Mouse (Mus musculus): ENCODE measurements around the gene Zmynd12. TPM values are rescaled to one million over a fixed set of nuclear protein-coding genes. Genes with fewer than 3 reads are reported as not detected.

The Zmynd12 gene
- under 1 TPM; 0.49 to 0.61 TPM for total RNA-seq (2021)
- long read RNA-seq, experiment 1: 0 reads
- long read RNA-seq, experiment 2, partial matches to known transcripts: 0 of 1 reads
- long read RNA-seq, experiment 2, other reads (novel, unspliced or antisense): 1 of 1 reads

DNA sequence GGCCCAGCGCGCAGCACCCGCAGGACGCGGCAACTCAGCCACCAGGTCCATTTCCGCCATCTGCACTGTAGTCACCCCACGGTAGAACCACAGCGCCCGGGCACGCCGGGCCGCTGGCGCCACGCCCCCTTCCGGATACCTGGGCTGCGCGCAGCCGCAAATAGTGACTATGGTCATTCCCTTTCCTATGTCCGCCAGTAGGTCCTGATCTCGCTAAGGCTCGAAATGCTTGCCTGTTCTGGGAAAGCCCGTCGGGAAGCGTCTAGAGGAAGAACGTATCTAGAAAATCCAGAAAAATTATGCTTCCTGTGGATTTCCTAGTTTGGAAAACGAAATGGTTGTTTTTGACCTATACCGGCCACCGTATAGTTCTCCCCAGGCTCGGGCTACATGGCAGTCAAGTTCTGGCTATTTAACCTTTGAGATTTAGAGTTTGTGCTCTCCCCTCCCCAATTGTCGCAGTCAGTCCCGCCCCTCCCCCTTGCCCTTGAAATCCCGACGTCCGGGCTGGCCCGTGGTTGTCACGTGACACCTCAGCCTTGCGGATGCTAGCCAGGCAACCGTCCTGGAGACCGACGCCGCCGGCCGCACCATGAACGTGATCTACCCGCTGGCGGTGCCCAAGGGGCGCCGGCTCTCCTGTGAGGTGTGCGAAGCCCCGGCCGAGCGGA lies at the start of gene Zmynd12, which contains the start of gene Ppcs:
Gene Zmynd12 (plus strand): TSS at position 521 of the 671 bp plus-strand sequence.
Gene Ppcs (minus strand): TSS at position 127 of the 671 bp plus-strand sequence.
- DNase-seq (ENCODE audit: low spot score in 2 of 2): peak; percentile 85 to 90

- no peak for DNase-seq (ENCODE audit: low spot score in 2 of 2)
Observed at GRCm38 (mm10) chr4:119381471-119382190, 41.0 kb upstream of the Zmynd12 start.

GRCm38 (mm10) chr4:119389184-119389583 lies 33.4 kb upstream of the Zmynd12 start:
- DNase-seq (ENCODE audit: low spot score in 2 of 2): no peak

GRCm38 (mm10) chr4:119390369-119390768 lies 32.2 kb upstream of the Zmynd12 start:
- DNase-seq (ENCODE audit: low spot score in 2 of 2): no peak

- no peak for DNase-seq (ENCODE audit: low spot score in 2 of 2)
Observed at GRCm38 (mm10) chr4:119398751-119399150, 23.9 kb upstream of the Zmynd12 start.

DNA sequence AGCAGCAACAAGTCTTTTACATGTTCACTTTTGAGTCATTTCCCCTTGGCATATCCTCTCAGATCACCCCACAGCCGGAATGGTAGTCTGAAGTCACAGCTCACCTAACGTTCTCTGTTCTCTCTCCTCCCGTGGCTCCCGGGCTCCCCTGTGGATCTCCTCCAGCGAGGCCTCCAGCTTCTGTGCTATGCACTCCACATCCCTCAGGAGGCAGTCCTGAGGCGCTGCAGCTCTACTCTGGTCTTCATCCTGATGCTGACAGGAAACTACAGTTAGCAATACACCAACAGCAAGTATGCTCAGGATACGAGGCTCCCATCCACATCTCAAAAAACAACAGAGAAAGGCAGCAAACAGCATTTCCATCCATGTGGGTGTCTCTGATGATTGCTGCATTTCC lies 21.7 kb upstream of the Zmynd12 start:
- no peak for DNase-seq (ENCODE audit: low spot score in 2 of 2)

- DNase-seq (ENCODE audit: low spot score in 2 of 2): no peak
Observed at GRCm38 (mm10) chr4:119403431-119403830, 19.2 kb upstream of the Zmynd12 start.

GRCm38 (mm10) chr4:119411877-119412650 lies 10.6 kb upstream of the Zmynd12 start:
- DNase-seq (ENCODE audit: low spot score in 2 of 2): no peak

- no peak for DNase-seq (ENCODE audit: low spot score in 2 of 2)
Observed at GRCm38 (mm10) chr4:119412791-119413190, 9.8 kb upstream of the Zmynd12 start.

GRCm38 (mm10) chr4:119415072-119415753 lies 7.4 kb upstream of the Zmynd12 start, which contains the start of gene Ccdc30:
Gene Ccdc30, minus strand, starts transcription at chr4:119415521.
- DNase-seq (ENCODE audit: low spot score in 2 of 2): peak; percentile 91 to 95

DNA sequence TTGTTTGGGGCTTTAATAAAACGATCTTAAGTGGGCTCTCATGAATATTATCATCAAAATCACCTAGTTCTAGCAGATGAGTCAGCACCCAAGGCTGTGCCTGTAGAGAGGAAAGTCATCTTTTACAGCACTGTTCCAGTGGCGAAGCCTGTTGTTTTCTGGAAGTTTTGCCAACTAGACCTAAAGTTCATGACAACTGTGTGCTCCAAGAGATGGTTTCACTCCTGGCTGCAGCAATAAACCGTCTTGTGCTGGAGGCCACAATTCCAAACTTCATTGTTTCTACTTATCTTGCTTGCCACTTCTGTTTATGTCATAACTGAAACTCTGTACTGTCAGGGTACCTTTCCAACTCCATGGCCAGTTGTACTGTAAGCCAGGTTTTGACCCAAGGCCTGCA lies 5.3 kb upstream of the Zmynd12 start:
- no peak for DNase-seq (ENCODE audit: low spot score in 2 of 2)

- DNase-seq (ENCODE audit: low spot score in 2 of 2): no peak
Observed at GRCm38 (mm10) chr4:119417894-119418293, 4.7 kb upstream of the Zmynd12 start.

DNA sequence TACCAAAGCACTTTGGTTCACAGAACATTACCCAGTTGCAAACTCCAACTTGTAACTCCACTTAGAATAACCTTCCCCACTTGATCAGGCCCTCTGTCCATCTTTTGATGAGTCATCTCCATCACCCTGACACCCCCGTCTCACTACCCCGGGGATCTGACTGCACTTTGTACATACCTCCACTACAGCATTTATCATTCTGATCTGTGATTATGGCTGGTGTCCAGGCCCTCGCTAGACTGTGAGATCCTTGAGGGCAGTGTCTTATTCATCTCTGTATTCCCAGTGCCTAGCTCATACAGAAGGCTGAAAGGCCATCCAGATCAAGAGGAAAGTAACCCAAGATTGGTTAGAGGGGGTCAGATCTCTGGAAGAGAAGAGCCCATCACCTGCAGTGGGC lies 1.4 kb upstream of the Zmynd12 start:
- DNase-seq (ENCODE audit: low spot score in 2 of 2): no peak

GRCm38 (mm10) chr4:119421921-119422293 lies 707 bp upstream of the Zmynd12 start:
- peak in 1 of 2 experiments; percentile 14 for DNase-seq (ENCODE audit: low spot score in 2 of 2)

- no peak for DNase-seq (ENCODE audit: low spot score in 2 of 2)
Observed at GRCm38 (mm10) chr4:119425077-119425476, 2.5 kb downstream of the Zmynd12 start.

DNA sequence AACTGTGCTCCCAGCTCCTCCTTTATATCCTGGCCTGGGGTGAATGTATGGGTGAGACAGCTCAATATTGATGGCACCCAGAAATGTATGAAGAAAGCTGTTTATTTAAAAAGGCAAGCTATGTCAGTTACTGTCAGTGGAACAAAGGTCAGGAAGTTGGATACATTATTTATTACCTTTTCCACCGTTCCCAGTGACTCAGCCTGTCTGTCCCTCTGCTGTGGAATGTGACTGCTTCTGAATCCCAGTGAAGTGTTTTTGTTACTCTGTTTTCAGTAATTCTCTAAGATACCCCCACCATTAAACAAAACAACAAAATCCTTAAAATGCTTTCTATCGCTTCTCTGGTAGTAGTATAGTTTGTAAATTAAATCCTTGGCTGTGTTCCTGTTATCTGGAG lies 3.0 kb downstream of the Zmynd12 start:
- no peak for DNase-seq (ENCODE audit: low spot score in 2 of 2)

DNA sequence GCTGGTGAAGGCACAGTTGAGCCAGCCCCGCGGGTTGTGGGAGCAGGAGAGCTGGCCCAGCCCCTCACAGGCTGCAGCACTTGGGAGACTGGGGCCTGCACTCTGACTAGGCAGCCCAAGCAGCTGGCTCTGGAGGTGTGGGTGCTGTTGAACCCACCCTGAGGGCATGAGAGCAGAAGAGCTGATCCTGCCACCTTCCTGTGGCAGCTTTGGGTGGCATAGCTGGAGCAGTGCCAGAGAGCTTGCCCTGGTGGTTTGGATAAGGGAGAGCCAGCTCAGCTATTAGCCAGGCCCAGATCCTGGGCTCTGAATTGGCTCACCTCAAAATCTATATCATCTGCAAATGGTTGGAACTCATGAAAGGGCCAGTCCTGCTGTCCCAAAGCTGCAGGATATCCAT lies 5.1 kb downstream of the Zmynd12 start:
- DNase-seq (ENCODE audit: low spot score in 2 of 2): no peak

GRCm38 (mm10) chr4:119430678-119431077 lies 8.1 kb downstream of the Zmynd12 start:
- peak; percentile 42 to 60 for DNase-seq (ENCODE audit: low spot score in 2 of 2)

DNA sequence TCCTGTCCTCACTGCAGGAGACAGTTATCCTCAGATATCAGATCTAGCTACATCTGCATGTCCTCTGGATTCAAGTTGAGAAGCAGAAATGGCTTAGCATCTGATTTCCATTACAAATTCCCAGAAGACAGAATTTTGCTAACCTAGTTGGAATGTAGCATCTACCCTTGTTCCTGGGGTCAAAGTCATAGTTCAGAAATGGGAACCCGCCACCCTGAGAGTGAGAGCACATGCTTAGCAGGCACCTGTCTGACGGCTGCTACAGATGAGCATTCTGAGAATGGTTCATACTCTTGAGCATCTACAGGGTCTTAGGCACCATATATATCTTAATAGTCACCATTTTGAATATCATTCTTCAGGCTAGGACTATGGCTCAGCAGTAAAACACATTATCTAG lies 15.3 kb downstream of the Zmynd12 start:
- DNase-seq (ENCODE audit: low spot score in 2 of 2): no peak

GRCm38 (mm10) chr4:119441836-119442235 lies 19.2 kb downstream of the Zmynd12 start:
- no peak for DNase-seq (ENCODE audit: low spot score in 2 of 2)

DNA sequence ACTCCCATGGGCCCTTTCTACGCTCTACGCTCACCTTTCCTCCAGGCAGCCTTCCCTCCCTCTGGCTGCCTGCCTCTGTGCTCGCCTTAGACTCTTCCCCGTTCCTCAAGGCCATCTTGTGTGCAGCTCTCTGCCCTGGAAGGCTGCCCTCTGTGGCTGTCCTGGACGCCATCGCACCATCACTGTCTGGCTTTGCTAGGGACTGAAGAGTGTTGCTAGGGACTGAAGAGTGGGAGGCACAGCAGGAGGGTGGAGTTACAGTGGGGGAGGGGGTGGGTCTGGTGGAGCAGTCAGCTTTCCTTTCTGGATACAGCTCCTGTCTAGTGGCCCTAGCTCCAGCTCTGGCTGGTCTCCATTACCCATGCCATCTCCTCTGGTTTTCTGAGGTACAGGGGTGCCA lies 19.9 kb downstream of the Zmynd12 start:
- DNase-seq (ENCODE audit: low spot score in 2 of 2): no peak
